Mouse (Mus musculus): ENCODE measurements around the gene Enox1. TPM values are rescaled to one million over a fixed set of nuclear protein-coding genes. Genes with fewer than 3 reads are reported as not detected.

Gene Enox1
- polyA plus RNA-seq, 1 experiment from 2014 or later = 2.5 TPM

GRCm38 (mm10) chr14:77255711-77256110, 99.1 kb downstream of the Enox1 start:
- H3K36me3 ChIP-seq = no peaks in the 10 kb centered on the region
- no peaks in the 10 kb centered on the region for H3K9me3 ChIP-seq
- 84% methylated on average over 6 of the region's 6 CpGs for WGBS
- H3K4me3 ChIP-seq = no peak overlapping the region
- H3K4me2 ChIP-seq = no peak overlapping the region
- H3K27ac ChIP-seq (replicated peaks) = no peak overlapping the region
- H3K27me3 ChIP-seq (replicated peaks) = no peaks in the 10 kb centered on the region
- ATAC-seq (ENCODE audit: extremely low read depth, insufficient number of reproducible peaks, low FRiP score, low TSS enrichment) = no peak
- no peak overlapping the region for H3K9ac ChIP-seq
- H3K4me1 ChIP-seq = no peaks in the 10 kb centered on the region

DNA sequence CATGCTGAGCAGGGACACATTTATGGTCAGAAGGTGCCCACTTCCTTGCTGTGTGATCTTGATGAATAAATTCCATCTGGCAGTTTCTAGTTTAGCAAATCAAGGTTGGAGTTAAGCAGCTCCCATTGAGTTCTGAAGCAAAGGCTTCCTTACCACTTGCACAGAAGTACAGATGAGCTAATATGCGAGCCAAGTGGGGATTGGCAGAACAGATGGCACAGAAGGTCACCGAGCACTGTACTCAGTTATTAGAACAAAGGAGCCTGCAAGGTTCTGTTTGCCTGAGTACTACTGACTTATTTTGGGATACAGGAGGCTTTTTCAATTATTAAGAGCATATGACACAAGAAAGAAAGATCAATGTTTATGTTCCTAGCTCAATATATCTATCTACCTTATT, 100.4 kb downstream of the Enox1 start:
- no peak overlapping the region for H3K9ac ChIP-seq
- no peak overlapping the region for H3K4me3 ChIP-seq
- H3K27ac ChIP-seq (replicated peaks) = no peak overlapping the region
- no peaks in the 10 kb centered on the region for H3K36me3 ChIP-seq
- H3K4me2 ChIP-seq = no peak overlapping the region
- ATAC-seq (ENCODE audit: extremely low read depth, insufficient number of reproducible peaks, low FRiP score, low TSS enrichment) = no peak
- H3K4me1 ChIP-seq = no peaks in the 10 kb centered on the region
- 72% methylated on average over 2 of the region's 2 CpGs for WGBS
- no peaks in the 10 kb centered on the region for H3K27me3 ChIP-seq (replicated peaks)
- no peaks in the 10 kb centered on the region for H3K9me3 ChIP-seq

DNA sequence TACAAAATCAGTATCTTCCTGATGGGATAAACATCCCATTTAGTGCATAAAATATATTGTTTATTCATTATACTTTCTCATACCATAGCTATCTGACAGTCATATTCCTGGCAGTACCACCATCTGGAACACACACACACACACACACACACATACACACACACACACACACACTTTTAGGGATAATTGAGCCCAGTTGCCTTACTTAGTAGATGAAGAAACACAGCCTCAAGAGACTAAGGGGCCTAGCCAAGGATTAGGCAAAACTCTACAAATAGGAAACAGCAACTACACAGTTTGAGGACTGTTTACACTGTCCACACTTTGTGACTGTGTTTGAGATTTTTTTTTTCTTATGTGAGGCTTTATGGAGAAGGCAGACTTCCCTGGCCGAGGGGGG, 100.9 kb downstream of the Enox1 start:
- Histone ChIP-seq H3K4me1 (no peaks in the 10 kb centered on the region), H3K9ac (no peak overlapping the region), H3K9me3 (no peaks in the 10 kb centered on the region), H3K4me2 (no peak overlapping the region), H3K27me3 (replicated peaks) (no peaks in the 10 kb centered on the region), H3K4me3 (no peak overlapping the region), H3K27ac (replicated peaks) (no peak overlapping the region), H3K36me3 (no peaks in the 10 kb centered on the region)
- 53% methylated on average over 1 of the region's 1 CpGs for WGBS
- ATAC-seq (ENCODE audit: extremely low read depth, insufficient number of reproducible peaks, low FRiP score, low TSS enrichment) = no peak

DNA sequence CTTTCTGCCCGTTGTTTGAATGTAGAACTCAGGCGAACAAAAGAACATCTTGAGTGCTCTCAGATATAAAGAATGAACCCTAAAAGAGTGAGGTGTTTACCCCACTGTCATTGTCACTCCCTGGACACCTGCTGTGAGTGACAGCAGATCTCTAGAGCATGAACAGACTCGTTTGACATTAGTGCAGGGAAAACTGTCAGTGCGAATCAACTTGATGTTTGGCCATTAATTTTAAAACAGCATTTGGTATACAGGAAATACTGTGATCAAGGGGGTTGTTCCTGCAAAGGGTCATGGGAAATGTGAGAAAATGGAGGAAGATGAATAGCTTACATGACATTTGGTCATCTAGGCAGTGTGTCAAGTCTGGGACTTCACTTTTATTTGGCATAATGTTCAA, 101.6 kb downstream of the Enox1 start:
- Histone ChIP-seq H3K9ac (no peak overlapping the region), H3K4me3 (no peak overlapping the region), H3K36me3 (no peaks in the 10 kb centered on the region), H3K27me3 (replicated peaks) (no peaks in the 10 kb centered on the region), H3K4me2 (no peak overlapping the region), H3K4me1 (no peaks in the 10 kb centered on the region), H3K9me3 (no peaks in the 10 kb centered on the region), H3K27ac (replicated peaks) (no peak overlapping the region)
- 53% methylated on average over 4 of the region's 4 CpGs for WGBS
- ATAC-seq (ENCODE audit: extremely low read depth, insufficient number of reproducible peaks, low FRiP score, low TSS enrichment) = no peak

DNA sequence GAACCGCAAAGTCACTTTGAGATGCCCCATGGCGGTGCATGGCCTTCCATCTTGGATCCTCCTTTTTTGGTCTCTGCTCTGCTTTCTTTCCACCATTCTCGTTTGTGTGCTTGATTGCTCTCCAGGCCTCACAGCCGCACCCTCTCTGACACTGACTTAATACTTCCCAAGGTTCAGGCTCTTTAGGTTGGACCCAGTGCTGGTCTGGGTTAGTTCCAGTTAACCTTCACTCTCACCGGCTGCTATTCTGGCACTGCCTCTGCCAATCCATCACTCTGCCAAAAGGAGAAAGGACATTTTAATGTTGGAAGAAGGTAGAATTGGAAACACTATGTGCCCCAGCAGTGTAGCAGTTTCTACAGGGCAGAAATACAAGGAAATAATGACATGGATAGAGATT, 103.1 kb downstream of the Enox1 start:
- Histone ChIP-seq H3K27me3 (replicated peaks) (no peaks in the 10 kb centered on the region), H3K4me3 (no peak overlapping the region), H3K36me3 (no peaks in the 10 kb centered on the region), H3K9ac (no peak overlapping the region), H3K4me2 (no peak overlapping the region), H3K4me1 (no peaks in the 10 kb centered on the region), H3K9me3 (no peaks in the 10 kb centered on the region), H3K27ac (replicated peaks) (no peak overlapping the region)
- no peak for ATAC-seq (ENCODE audit: extremely low read depth, insufficient number of reproducible peaks, low FRiP score, low TSS enrichment)
- 78% methylated on average over 5 of the region's 5 CpGs for WGBS

GRCm38 (mm10) chr14:77260107-77260506, 103.5 kb downstream of the Enox1 start:
- H3K4me3 ChIP-seq = no peak overlapping the region
- no peaks in the 10 kb centered on the region for H3K27me3 ChIP-seq (replicated peaks)
- no peaks in the 10 kb centered on the region for H3K36me3 ChIP-seq
- no peak for ATAC-seq (ENCODE audit: extremely low read depth, insufficient number of reproducible peaks, low FRiP score, low TSS enrichment)
- no peak overlapping the region for H3K27ac ChIP-seq (replicated peaks)
- no peak overlapping the region for H3K9ac ChIP-seq
- no peaks in the 10 kb centered on the region for H3K9me3 ChIP-seq
- H3K4me1 ChIP-seq = no peaks in the 10 kb centered on the region
- no peak overlapping the region for H3K4me2 ChIP-seq
- 63% methylated on average over 4 of the region's 4 CpGs for WGBS

DNA sequence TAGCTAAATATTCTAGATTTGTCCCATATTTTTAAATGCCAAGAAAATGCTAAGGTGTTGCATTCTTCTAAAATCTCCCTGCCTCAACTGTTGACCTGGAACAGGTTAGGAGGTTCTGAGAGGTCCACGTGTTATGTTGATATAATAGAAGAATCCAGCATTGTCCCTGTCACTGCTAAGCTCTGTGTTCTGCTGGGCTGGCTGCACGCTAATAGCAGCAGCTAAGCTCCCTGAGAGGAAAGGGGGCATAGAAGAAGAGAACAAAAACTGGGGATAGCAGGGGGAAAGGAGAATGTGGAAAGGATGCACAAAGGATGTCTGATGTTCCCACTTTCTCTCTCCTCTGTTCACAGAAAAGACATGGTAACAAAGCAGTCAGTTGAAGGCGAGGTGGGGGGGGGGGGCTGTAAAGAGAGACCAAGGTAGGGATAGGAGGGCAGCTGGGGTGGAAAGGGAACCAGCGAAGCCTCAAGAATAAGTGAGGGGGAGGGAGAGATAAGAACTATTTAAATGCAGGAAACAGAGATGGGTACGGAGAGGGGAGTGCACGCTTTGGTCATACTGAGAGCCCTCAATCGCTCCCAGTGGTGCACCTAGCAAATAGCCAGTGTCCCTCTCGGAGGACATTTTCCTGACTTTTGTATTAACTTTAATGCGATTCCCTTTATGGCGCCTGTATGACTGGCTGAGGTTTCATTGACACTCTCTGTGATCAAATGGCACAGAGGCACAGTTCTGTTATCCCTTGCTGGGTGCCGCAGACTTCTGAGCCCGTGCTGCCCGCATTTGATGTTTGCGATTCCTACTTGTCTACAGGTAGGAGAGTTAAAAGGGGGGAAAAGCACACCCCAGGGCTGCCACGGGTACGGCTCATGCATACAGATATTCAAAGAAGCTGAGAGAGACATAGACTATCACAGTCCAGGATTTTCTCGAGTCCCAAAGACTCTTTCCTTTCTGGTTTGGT, 110.5 kb downstream of the Enox1 start:
- 67% methylated on average over 17 of the region's 17 CpGs for WGBS
- no peak for ATAC-seq (ENCODE audit: extremely low read depth, insufficient number of reproducible peaks, low FRiP score, low TSS enrichment)
- Histone ChIP-seq H3K4me2 (no peak overlapping the region), H3K9me3 (no peaks in the 10 kb centered on the region), H3K36me3 (no peaks in the 10 kb centered on the region), H3K9ac (no peak overlapping the region), H3K4me1 (no peaks in the 10 kb centered on the region), H3K4me3 (no peak overlapping the region), H3K27me3 (replicated peaks) (no peaks in the 10 kb centered on the region), H3K27ac (replicated peaks) (no peak overlapping the region)

DNA sequence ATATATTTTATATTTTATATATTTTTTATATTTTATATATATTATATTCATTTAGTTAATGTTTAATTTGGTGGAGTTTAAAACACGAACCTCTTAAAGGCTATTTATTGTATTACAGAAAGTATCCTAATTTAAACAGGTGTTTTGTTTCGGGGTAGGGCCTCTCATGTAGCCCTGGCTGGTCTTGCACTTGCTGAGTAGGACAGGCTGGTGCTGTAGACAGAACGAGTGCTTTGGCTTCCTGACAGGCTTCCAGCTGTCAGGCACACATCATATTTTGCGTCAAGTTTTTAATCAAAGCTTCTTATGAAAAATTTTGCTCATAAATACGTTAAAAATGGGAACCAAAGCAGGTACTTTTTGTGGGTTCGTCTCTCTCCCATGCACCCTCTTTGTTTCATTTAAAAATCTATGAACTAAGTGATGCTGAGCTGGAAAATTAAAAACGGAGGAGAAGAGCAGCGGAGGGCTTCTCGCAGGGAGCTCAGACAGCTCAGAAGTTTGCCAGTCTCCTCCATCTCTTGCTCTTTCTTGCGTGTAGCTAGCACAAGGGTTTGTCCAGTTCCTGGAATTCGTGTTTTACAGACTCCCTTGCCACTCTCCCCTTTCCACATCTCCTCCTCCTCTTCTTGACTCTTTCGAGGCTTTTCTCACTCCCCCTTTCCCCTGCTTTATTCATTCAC, 115.8 kb downstream of the Enox1 start:
- no peaks in the 10 kb centered on the region for H3K4me1 ChIP-seq
- ATAC-seq (ENCODE audit: extremely low read depth, insufficient number of reproducible peaks, low FRiP score, low TSS enrichment) = no peak
- no peak overlapping the region for H3K4me3 ChIP-seq
- H3K27ac ChIP-seq (replicated peaks) = no peak overlapping the region
- H3K9me3 ChIP-seq = no peaks in the 10 kb centered on the region
- 66% methylated on average over 12 of the region's 12 CpGs for WGBS
- H3K4me2 ChIP-seq = peak overlapping the region; percentile 14; the same call in 1 of the 2 replicates
- H3K36me3 ChIP-seq = no peaks in the 10 kb centered on the region
- H3K9ac ChIP-seq = no peak overlapping the region
- no peaks in the 10 kb centered on the region for H3K27me3 ChIP-seq (replicated peaks)

DNA sequence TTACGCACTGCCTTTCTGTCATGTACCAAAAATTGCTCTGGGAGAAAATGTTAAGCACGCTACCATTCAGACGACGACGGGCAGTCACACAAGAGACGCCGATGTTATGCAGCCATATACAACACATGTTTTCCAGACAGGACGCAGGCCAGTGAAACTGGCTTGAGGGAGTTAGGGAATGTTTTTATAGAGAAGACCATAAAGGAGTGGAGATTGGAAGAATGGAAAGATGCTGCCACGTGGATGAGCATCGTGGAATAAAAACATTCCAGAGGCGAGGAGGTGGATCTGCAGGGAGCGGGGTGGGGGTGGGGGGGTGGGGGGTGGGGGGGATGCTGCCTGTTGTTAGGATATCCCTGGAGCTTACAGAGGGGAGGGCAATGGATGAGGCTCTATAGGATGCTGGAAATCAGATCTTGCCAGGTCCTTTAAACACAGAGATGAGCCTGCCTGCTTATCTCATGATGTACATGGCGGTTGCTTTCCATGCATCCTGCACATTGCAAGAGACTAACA, 116.4 kb downstream of the Enox1 start:
- no peak for ATAC-seq (ENCODE audit: extremely low read depth, insufficient number of reproducible peaks, low FRiP score, low TSS enrichment)
- Histone ChIP-seq H3K9ac (no peak overlapping the region), H3K27ac (replicated peaks) (no peak overlapping the region), H3K9me3 (no peaks in the 10 kb centered on the region), H3K36me3 (no peaks in the 10 kb centered on the region), H3K4me1 (no peaks in the 10 kb centered on the region), H3K27me3 (replicated peaks) (no peaks in the 10 kb centered on the region), H3K4me3 (no peak overlapping the region), H3K4me2 (peak overlapping the region; percentile 14; the same call in 1 of the 2 replicates)
- WGBS = 58% methylated on average over 13 of the region's 13 CpGs

DNA sequence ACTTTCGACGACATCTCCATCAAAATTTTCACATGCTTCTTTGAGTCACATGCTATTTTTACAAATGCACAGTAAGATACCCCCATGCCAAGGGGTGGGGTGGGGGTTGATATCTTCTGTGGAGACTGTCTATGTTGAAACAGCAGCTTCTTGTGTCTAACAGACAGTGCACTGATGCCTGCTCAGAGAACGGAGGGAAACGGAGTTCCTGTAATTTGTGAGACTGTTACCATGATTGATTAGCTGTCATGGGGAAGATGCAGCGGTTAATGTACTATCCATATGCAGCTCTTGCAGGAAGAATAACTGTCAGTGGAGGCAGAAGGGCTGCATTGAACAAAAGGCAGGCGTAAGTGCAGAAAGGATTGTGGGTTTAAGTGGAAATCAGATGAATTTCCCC, 117.2 kb downstream of the Enox1 start:
- WGBS = 70% methylated on average over 6 of the region's 6 CpGs
- Histone ChIP-seq H3K27me3 (replicated peaks) (no peaks in the 10 kb centered on the region), H3K9me3 (no peaks in the 10 kb centered on the region), H3K4me1 (no peaks in the 10 kb centered on the region), H3K9ac (no peak overlapping the region), H3K4me2 (no peak overlapping the region), H3K36me3 (no peaks in the 10 kb centered on the region), H3K4me3 (no peak overlapping the region), H3K27ac (replicated peaks) (no peak overlapping the region)
- no peak for ATAC-seq (ENCODE audit: extremely low read depth, insufficient number of reproducible peaks, low FRiP score, low TSS enrichment)

- no peak for ATAC-seq (ENCODE audit: extremely low read depth, insufficient number of reproducible peaks, low FRiP score, low TSS enrichment)
- WGBS = 88% methylated on average over 6 of the region's 6 CpGs
Measured at GRCm38 (mm10) chr14:77275607-77276006, 119.0 kb downstream of the Enox1 start.

More at GRCm38 (mm10) chr14:77275607-77276006, 119.0 kb downstream of the Enox1 start:
- H3K27ac ChIP-seq (replicated peaks) = no peak overlapping the region
- H3K4me2 ChIP-seq = no peak overlapping the region
- H3K4me3 ChIP-seq = no peak overlapping the region
- no peaks in the 10 kb centered on the region for H3K4me1 ChIP-seq
- no peaks in the 10 kb centered on the region for H3K9me3 ChIP-seq
- H3K27me3 ChIP-seq (replicated peaks) = no peaks in the 10 kb centered on the region
- no peaks in the 10 kb centered on the region for H3K36me3 ChIP-seq
- no peak overlapping the region for H3K9ac ChIP-seq
